Mouse (Mus musculus) midbrain, embryonic 11.5 days (tissue): ENCODE data around the gene Copg2. TPM values are rescaled to one million over a fixed set of nuclear protein-coding genes. Genes with fewer than 3 reads are reported as not detected.

Experiments used
- ATAC-seq: fragments of 200-750 bp; cut with Nextera tagmentation; 2 replicates; pipeline ENCODE4 v1.8.0; 2017; ENCODE audit warnings: moderate TSS enrichment, moderate library complexity; ENCODE audit not compliant: low FRiP score
- DNase-seq: peaks from one replicate; pipeline ENCODE4 v3.0.0; 2015; ENCODE audit warnings: low spot score; ENCODE audit errors: missing footprints
- H3K27ac ChIP-seq: fragments of 300-500 bp; sonication (generic); 2 replicates; pipeline ENCODE4 v1.5.1; 2014; ENCODE audit warnings: low read depth, low read length
- H3K27me3 ChIP-seq: fragments of 300-500 bp; sonication (generic); 2 replicates; pipeline ENCODE4 v1.6.1; 2014; ENCODE audit warnings: mild to moderate bottlenecking, low read length, moderate library complexity, mixed read lengths; ENCODE audit not compliant: control insufficient read depth, insufficient read depth
- H3K36me3 ChIP-seq: fragments of 300-500 bp; sonication (generic); 2 replicates; pipeline ENCODE4 v1.6.1; 2014; ENCODE audit warnings: mild to moderate bottlenecking, low read length, moderate library complexity, mixed read lengths; ENCODE audit not compliant: control insufficient read depth, insufficient read depth
- H3K4me1 ChIP-seq: fragments of 300-500 bp; sonication (generic); 2 replicates; pipeline ENCODE4 v1.6.1; 2014; ENCODE audit warnings: low read length; ENCODE audit not compliant: control insufficient read depth, insufficient read depth
- H3K4me2 ChIP-seq: fragments of 300-500 bp; sonication (generic); 2 replicates; pipeline ENCODE4 v1.6.1; 2014; ENCODE audit warnings: mild to moderate bottlenecking, moderate library complexity
- H3K4me3 ChIP-seq: fragments of 300-500 bp; sonication (generic); 2 replicates; pipeline ENCODE4 v1.5.1; 2014; ENCODE audit warnings: low read depth, low read length
- H3K9ac ChIP-seq: fragments of 300-500 bp; sonication (generic); 2 replicates; pipeline ENCODE4 v1.6.1; 2014; ENCODE audit warnings: low read length
- H3K9me3 ChIP-seq: fragments of 300-500 bp; sonication (generic); 2 replicates; pipeline ENCODE4 v1.6.1; 2016; ENCODE audit warnings: low read length; ENCODE audit not compliant: control insufficient read depth
- WGBS: fragments of 180-500 bp; shearing (Covaris S2); extraction: QIAGEN DNeasy Blood & Tissue Kit; methylation state at CpG from one replicate; pipeline ENCODE4 v1.1.7; 2014; 5-methylcytosine and 5-hydroxymethylcytosine counted together
- polyA plus RNA-seq: library from polyadenylated mRNA; unstranded; fragments of >200 nt; fragmentation: Nextera tagmentation; extraction: Ambion mirVana; gene quantifications from 2 replicates; pipeline ENCODE4 v1.2.1, GENCODE M21; 2014

Gene Copg2
- polyA plus RNA-seq, 1 experiment from 2014 or later: 42.0 TPM

DNA sequence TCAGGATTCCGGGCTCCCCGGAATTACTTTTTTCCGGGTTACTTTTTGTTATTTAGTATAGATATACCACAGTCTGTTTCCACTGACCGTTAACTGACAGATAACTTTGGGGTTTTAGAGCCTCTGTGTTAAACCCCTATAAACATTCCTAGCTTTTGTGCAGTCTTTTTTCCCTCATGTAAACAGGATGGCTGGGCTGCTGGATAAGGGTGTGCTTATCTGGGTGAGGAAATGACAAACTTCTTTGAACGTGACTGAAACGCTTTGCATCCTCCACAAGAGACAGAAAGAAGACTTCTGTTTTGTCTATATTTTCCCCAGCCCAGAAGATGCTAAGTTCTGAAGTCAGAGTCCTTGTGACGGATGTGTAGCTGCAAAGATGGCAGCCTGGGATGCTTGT, 184.1 kb downstream of the Copg2 start:
- WGBS: 70% methylated on average over 7 of the region's 7 CpGs

DNA sequence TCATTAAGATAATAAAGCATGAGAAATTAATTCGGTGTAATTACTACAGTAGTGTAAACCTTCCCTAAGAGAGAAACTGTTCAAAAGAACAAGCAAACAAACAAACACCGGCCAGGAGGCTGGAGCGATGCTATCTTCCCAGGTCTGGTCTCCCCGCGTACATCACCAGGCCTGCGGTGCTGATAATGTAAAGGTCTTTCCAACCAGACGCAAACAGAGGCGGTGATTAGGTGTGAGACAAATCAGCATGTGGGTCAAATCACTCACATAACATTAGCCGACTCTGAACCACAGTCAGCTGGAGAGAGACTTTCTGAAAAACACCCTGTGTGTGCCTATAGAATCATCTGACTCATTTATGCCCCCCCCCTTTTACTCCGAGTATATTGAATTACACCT, 185.2 kb downstream of the Copg2 start:
- no peak overlapping the region for H3K9ac ChIP-seq
- H3K9me3 ChIP-seq: no peaks in the 10 kb centered on the region
- H3K27me3 ChIP-seq: no peaks in the 10 kb centered on the region
- no peak overlapping the region for H3K4me3 ChIP-seq
- no peak overlapping the region for H3K4me2 ChIP-seq
- DNase-seq (no peak), ATAC-seq (no peak)
- no peak overlapping the region for H3K27ac ChIP-seq
- H3K36me3 ChIP-seq: no peaks in the 10 kb centered on the region
- H3K4me1 ChIP-seq: peaks cover 12% of the 10 kb centered on the region
- WGBS: 74% methylated on average over 10 of the region's 10 CpGs

More for the DNA sequence above, 184.1 kb downstream of the Copg2 start:
- no peak overlapping the region for H3K9ac ChIP-seq
- H3K4me1 ChIP-seq: peaks cover 9% of the 10 kb centered on the region
- no peaks in the 10 kb centered on the region for H3K36me3 ChIP-seq
- no peak overlapping the region for H3K4me2 ChIP-seq
- H3K9me3 ChIP-seq: no peaks in the 10 kb centered on the region
- no peak overlapping the region for H3K4me3 ChIP-seq
- H3K27ac ChIP-seq: no peak overlapping the region
- no peak for ATAC-seq
- no peak for DNase-seq
- H3K27me3 ChIP-seq: no peaks in the 10 kb centered on the region

DNA sequence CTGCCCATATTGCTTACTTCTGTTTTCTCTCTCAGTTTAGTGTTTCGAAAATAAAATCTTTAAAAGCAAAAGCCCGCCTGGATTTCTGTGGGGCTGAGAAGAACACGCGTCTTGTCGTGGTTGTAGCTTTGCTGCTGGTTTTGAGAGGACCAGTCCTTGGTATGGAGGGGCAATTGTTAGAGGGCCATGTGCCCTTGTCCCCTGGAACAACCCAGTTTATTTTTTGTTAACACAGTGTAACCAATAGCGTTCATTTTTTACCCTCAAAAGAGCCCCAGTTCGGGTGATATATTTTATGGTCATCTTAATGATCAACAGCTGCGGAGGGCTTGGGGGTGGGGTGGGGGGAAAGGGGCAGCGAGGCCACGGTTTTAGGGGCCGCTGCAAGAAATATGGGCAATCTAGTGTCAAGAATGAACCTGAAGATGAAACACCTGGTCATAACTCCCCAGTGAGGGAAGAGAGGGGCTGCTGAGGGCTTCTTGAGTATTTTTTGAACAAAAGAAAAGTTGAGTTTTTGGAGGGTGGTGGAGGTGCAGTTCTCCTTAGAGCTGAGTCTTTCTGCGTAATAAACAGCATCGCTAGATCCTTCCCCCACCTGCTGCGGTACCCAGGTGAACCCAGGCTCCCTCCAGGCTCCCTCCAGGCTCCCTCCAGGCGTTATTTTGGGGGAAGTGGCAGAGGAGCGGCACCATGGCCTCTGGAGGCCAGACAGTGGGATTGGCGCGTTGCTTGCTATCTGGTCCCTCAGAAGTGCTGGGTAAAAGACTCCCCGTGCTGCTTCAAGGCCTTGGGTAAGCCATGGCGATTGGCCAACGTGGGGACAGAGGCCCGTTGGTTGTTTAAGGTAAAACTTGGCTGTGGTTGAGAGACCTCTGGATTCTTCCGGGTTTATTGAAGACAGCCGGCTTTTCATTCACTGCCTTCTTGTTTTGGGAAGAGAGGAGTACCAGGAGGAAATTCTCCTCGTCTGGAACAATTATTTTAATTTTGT, 185.9 kb downstream of the Copg2 start:
- no peak for ATAC-seq
- Histone ChIP-seq H3K4me2 (no peak overlapping the region), H3K36me3 (no peaks in the 10 kb centered on the region), H3K27me3 (no peaks in the 10 kb centered on the region), H3K4me3 (no peak overlapping the region), H3K9ac (no peak overlapping the region), H3K9me3 (no peaks in the 10 kb centered on the region), H3K27ac (no peak overlapping the region), H3K4me1 (peaks cover 12% of the 10 kb centered on the region)
- DNase-seq: no peak
- WGBS: 69% methylated on average over 25 of the region's 25 CpGs

DNA sequence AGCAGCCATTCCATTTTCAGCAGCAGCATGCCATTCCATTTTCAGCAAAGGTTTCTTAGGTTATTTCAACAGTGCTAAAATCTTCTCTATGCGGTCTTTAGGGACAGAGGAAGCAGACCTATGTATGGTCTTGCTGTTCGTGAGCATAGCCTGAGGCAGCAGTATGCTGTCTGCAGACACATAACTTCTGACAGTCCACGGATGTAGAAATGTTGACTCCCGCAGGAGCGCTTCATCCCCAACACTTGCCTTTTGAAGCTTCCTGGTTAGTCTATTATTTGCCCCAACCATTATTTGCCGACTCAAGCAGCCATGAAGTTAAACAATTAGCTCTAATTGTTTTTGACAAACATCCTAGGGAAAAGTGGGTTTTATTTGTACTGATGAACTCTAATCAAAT, 187.5 kb downstream of the Copg2 start:
- Histone ChIP-seq H3K36me3 (no peaks in the 10 kb centered on the region), H3K9ac (no peak overlapping the region; the same call in 1 of the 2 replicates), H3K4me3 (no peak overlapping the region), H3K4me2 (no peak overlapping the region), H3K27me3 (no peaks in the 10 kb centered on the region), H3K27ac (peak overlapping the region; percentile 48), H3K4me1 (peaks cover 12% of the 10 kb centered on the region), H3K9me3 (no peaks in the 10 kb centered on the region)
- WGBS: 36% methylated on average over 6 of the region's 6 CpGs
- ATAC-seq: no peak
- DNase-seq: no peak

DNA sequence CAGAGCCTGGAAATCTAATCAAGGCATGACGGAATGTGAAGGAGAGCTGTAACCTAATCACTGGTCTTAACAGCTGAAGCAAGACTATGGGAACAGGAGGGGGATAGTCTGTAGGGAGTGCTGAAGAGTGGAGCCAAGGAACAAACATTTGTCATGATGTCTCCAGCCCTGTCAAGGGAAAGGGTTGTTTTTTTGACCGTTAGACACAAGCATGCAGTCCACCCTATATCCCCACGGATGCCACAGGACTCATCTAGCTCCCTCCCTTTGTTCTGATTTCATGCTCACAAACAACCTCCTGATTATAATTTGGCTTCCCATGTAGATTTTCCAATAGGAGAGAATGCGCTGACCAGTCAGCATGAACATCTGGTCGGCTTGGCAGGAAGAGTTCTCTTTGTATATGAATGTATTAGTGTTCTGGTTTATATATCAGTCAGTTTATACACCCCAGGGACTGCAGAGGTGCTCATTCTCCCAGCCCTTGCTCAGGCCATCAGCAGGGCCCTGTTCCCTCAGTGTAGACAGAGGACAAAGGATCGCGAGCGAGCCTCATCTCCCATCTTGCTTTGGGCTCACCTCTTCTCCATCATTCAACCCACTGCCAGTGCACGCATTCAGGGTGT, 192.5 kb downstream of the Copg2 start:
- WGBS: 91% methylated on average over 9 of the region's 9 CpGs
- H3K27ac ChIP-seq: no peak overlapping the region
- H3K4me2 ChIP-seq: no peak overlapping the region
- no peak overlapping the region for H3K9ac ChIP-seq
- DNase-seq: no peak
- no peak overlapping the region for H3K4me3 ChIP-seq
- peaks cover 7% of the 10 kb centered on the region for H3K4me1 ChIP-seq
- no peaks in the 10 kb centered on the region for H3K36me3 ChIP-seq
- H3K9me3 ChIP-seq: no peaks in the 10 kb centered on the region
- H3K27me3 ChIP-seq: no peaks in the 10 kb centered on the region
- no peak for ATAC-seq

DNA sequence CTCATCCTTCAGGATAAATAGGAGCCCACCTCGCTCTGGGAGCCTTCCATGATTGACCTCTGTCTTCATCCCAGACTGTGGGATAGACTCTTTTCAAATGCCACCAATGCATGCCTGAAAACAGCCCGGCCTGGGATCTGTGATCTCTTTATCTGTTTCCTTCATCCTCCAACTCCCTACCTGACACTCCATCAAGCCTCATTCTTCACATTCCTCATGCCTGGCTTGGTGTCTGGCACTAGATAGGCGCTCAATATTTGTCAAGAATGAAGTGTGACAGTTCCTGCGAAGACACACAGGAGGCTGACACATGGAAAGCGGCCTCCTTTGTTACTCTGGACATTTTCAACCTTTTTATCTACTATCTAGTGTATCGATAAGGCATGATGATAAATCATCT, 193.1 kb downstream of the Copg2 start:
- H3K27ac ChIP-seq: no peak overlapping the region
- ATAC-seq: no peak
- 82% methylated on average over 6 of the region's 6 CpGs for WGBS

GRCm38 (mm10) chr6:30702881-30703280, 193.7 kb downstream of the Copg2 start:
- Histone ChIP-seq H3K27me3 (no peaks in the 10 kb centered on the region), H3K4me3 (no peak overlapping the region), H3K9me3 (no peaks in the 10 kb centered on the region), H3K36me3 (no peaks in the 10 kb centered on the region), H3K4me1 (peaks cover 4% of the 10 kb centered on the region), H3K9ac (no peak overlapping the region), H3K27ac (no peak overlapping the region), H3K4me2 (no peak overlapping the region)
- 91% methylated on average over 6 of the region's 6 CpGs for WGBS
- no peak for ATAC-seq
- peak; percentile 14 for DNase-seq

More for the DNA sequence above, 193.1 kb downstream of the Copg2 start:
- H3K4me3 ChIP-seq: no peak overlapping the region
- no peak overlapping the region for H3K4me2 ChIP-seq
- no peak overlapping the region for H3K9ac ChIP-seq
- no peaks in the 10 kb centered on the region for H3K9me3 ChIP-seq
- no peaks in the 10 kb centered on the region for H3K36me3 ChIP-seq
- H3K4me1 ChIP-seq: peaks cover 4% of the 10 kb centered on the region; the same call in 1 of the 2 replicates
- H3K27me3 ChIP-seq: no peaks in the 10 kb centered on the region
- no peak for DNase-seq

GRCm38 (mm10) chr6:30700182-30700581, 196.4 kb downstream of the Copg2 start:
- no peak overlapping the region for H3K27ac ChIP-seq
- DNase-seq (no peak), ATAC-seq (no peak)
- no peaks in the 10 kb centered on the region; the same call in 1 of the 2 replicates for H3K9me3 ChIP-seq
- H3K9ac ChIP-seq: no peak overlapping the region
- H3K4me1 ChIP-seq: peaks cover 6% of the 10 kb centered on the region
- H3K4me2 ChIP-seq: no peak overlapping the region
- H3K27me3 ChIP-seq: no peaks in the 10 kb centered on the region
- H3K36me3 ChIP-seq: no peaks in the 10 kb centered on the region
- H3K4me3 ChIP-seq: no peak overlapping the region
- WGBS: 91% methylated on average over 6 of the region's 6 CpGs

- Histone ChIP-seq H3K9me3 (no peaks in the 10 kb centered on the region; the same call in 1 of the 2 replicates), H3K4me1 (peaks cover 15% of the 10 kb centered on the region), H3K4me2 (no peak overlapping the region), H3K27me3 (no peaks in the 10 kb centered on the region), H3K27ac (no peak overlapping the region), H3K4me3 (no peak overlapping the region), H3K36me3 (no peaks in the 10 kb centered on the region), H3K9ac (no peak overlapping the region)
- no peak for ATAC-seq
- WGBS: 95% methylated on average over 4 of the region's 4 CpGs
- peak; percentile 57 for DNase-seq
Observed at GRCm38 (mm10) chr6:30698036-30698435, 198.6 kb downstream of the Copg2 start.
